Mouse (Mus musculus) hindbrain, embryonic 16.5 days (tissue): Measurements from ENCODE around the gene Map4k2. TPM values are rescaled to one million over a fixed set of nuclear protein-coding genes. Genes with fewer than 3 reads are reported as not detected.

Source experiments
- ATAC-seq: fragments of 200-750 bp; cut with Nextera tagmentation; 2 replicates; pipeline ENCODE4 v1.8.0; 2017; ENCODE audit warnings: moderate TSS enrichment, moderate library complexity
- H3K27ac ChIP-seq: fragments of 300-500 bp; sonication (generic); 2 replicates; pipeline ENCODE4 v1.5.1; 2014; ENCODE audit warnings: low read depth, mild to moderate bottlenecking, control low read depth, low read length, moderate library complexity
- H3K27me3 ChIP-seq: fragments of 300-500 bp; sonication (generic); replicated peaks from 2 replicates; pipeline ENCODE4 v1.6.1; 2014; ENCODE audit warnings: low read length; ENCODE audit not compliant: control insufficient read depth, insufficient read depth
- H3K36me3 ChIP-seq: fragments of 300-500 bp; sonication (generic); 2 replicates; pipeline ENCODE4 v1.6.1; 2014; ENCODE audit warnings: mild to moderate bottlenecking, low read length, moderate library complexity, mixed read lengths; ENCODE audit not compliant: control insufficient read depth, insufficient read depth
- H3K4me1 ChIP-seq: fragments of 300-500 bp; sonication (generic); 2 replicates; pipeline ENCODE4 v1.6.1; 2014; ENCODE audit warnings: low read depth, low read length; ENCODE audit not compliant: control insufficient read depth, insufficient read depth
- H3K4me2 ChIP-seq: fragments of 300-500 bp; sonication (generic); 2 replicates; pipeline ENCODE4 v1.6.1; 2014; ENCODE audit warnings: mild to moderate bottlenecking, low read length, control low read depth, moderate library complexity
- H3K4me3 ChIP-seq: fragments of 300-500 bp; sonication (generic); 2 replicates; pipeline ENCODE4 v1.5.1; 2014; ENCODE audit warnings: mild to moderate bottlenecking, low read length, control low read depth, moderate library complexity
- H3K9ac ChIP-seq: fragments of 300-500 bp; sonication (generic); 2 replicates; pipeline ENCODE4 v1.6.1; 2014; ENCODE audit warnings: low read depth, mild to moderate bottlenecking, control low read depth, low read length, moderate library complexity
- H3K9me3 ChIP-seq: fragments of 300-500 bp; sonication (generic); 2 replicates; pipeline ENCODE4 v1.6.1; 2014; ENCODE audit warnings: mild to moderate bottlenecking, low read length, moderate library complexity; ENCODE audit not compliant: control insufficient read depth
- WGBS: fragments of 180-500 bp; shearing (Covaris S2); extraction: QIAGEN DNeasy Blood & Tissue Kit; methylation state at CpG from one replicate; pipeline ENCODE4 v1.1.7; 2014; 5-methylcytosine and 5-hydroxymethylcytosine counted together
- polyA plus RNA-seq: library from polyadenylated mRNA; unstranded; fragments of >200 nt; fragmentation: Nextera tagmentation; extraction: Ambion mirVana; gene quantifications from 2 replicates; pipeline ENCODE4 v1.2.1, GENCODE M21; 2015

Gene Map4k2
- polyA plus RNA-seq, 1 experiment from 2014 or later: 19.6 TPM

GRCm38 (mm10) chr19:6347615-6348014 is 6.7 kb downstream of the Map4k2 start:
- Histone ChIP-seq H3K9me3 (no peaks in the 10 kb centered on the region), H3K27me3 (no peaks in the 10 kb centered on the region), H3K9ac (no peak overlapping the region), H3K4me1 (no peaks in the 10 kb centered on the region; the same call in 1 of the 2 replicates), H3K4me2 (no peak overlapping the region), H3K27ac (no peak overlapping the region), H3K36me3 (peaks cover 39% of the 10 kb centered on the region), H3K4me3 (no peak overlapping the region)
- 94% methylated on average over 4 of the region's 4 CpGs for WGBS
- ATAC-seq: no peak

- no peak overlapping the region for H3K9ac ChIP-seq
- no peak overlapping the region for H3K4me3 ChIP-seq
- ATAC-seq: no peak
- peaks cover 41% of the 10 kb centered on the region for H3K36me3 ChIP-seq
- WGBS: 57% methylated on average over 9 of the region's 9 CpGs
- H3K27ac ChIP-seq: no peak overlapping the region
- H3K4me1 ChIP-seq: no peaks in the 10 kb centered on the region; the same call in 1 of the 2 replicates
- no peak overlapping the region for H3K4me2 ChIP-seq
- no peaks in the 10 kb centered on the region for H3K27me3 ChIP-seq
- no peaks in the 10 kb centered on the region for H3K9me3 ChIP-seq
These were observed 7.8 kb downstream of the Map4k2 start for GRCm38 (mm10) chr19:6348717-6349116.

- Histone ChIP-seq H3K27me3 (no peaks in the 10 kb centered on the region), H3K9me3 (no peaks in the 10 kb centered on the region), H3K9ac (no peak overlapping the region), H3K4me1 (no peaks in the 10 kb centered on the region; the same call in 1 of the 2 replicates), H3K4me2 (no peak overlapping the region), H3K27ac (no peak overlapping the region), H3K36me3 (peaks cover 37% of the 10 kb centered on the region), H3K4me3 (no peak overlapping the region)
- ATAC-seq: no peak
- WGBS: 48% methylated on average over 14 of the region's 14 CpGs
These were observed 8.5 kb downstream of the Map4k2 start for GRCm38 (mm10) chr19:6349215-6349983.

GRCm38 (mm10) chr19:6351431-6352106 is 10.6 kb downstream of the Map4k2 start:
- H3K9me3 ChIP-seq: no peaks in the 10 kb centered on the region
- H3K27ac ChIP-seq: no peak overlapping the region
- no peak overlapping the region for H3K4me2 ChIP-seq
- no peaks in the 10 kb centered on the region for H3K27me3 ChIP-seq
- peaks cover 20% of the 10 kb centered on the region for H3K36me3 ChIP-seq
- WGBS: 59% methylated on average over 14 of the region's 14 CpGs
- no peak for ATAC-seq
- no peak overlapping the region for H3K9ac ChIP-seq
- no peak overlapping the region for H3K4me3 ChIP-seq
- H3K4me1 ChIP-seq: no peaks in the 10 kb centered on the region; the same call in 1 of the 2 replicates

GRCm38 (mm10) chr19:6352107-6352505 is 11.2 kb downstream of the Map4k2 start:
- H3K9me3 ChIP-seq: no peaks in the 10 kb centered on the region
- no peak overlapping the region for H3K9ac ChIP-seq
- peaks cover 15% of the 10 kb centered on the region for H3K36me3 ChIP-seq
- H3K4me1 ChIP-seq: no peaks in the 10 kb centered on the region; the same call in 1 of the 2 replicates
- no peak overlapping the region for H3K27ac ChIP-seq
- no peak overlapping the region for H3K4me2 ChIP-seq
- H3K27me3 ChIP-seq: no peaks in the 10 kb centered on the region
- ATAC-seq: no peak
- no peak overlapping the region for H3K4me3 ChIP-seq
- WGBS: 91% methylated on average over 2 of the region's 2 CpGs

GRCm38 (mm10) chr19:6354030-6354429 is 13.1 kb downstream of the Map4k2 start:
- no peaks in the 10 kb centered on the region for H3K9me3 ChIP-seq
- H3K4me2 ChIP-seq: no peak overlapping the region
- no peaks in the 10 kb centered on the region for H3K27me3 ChIP-seq
- H3K4me1 ChIP-seq: no peaks in the 10 kb centered on the region; the same call in 1 of the 2 replicates
- 82% methylated on average over 7 of the region's 7 CpGs for WGBS
- no peak for ATAC-seq
- no peak overlapping the region for H3K4me3 ChIP-seq
- peaks cover 8% of the 10 kb centered on the region; the same call in 1 of the 2 replicates for H3K36me3 ChIP-seq
- H3K9ac ChIP-seq: no peak overlapping the region
- H3K27ac ChIP-seq: no peak overlapping the region

- Histone ChIP-seq H3K36me3 (peaks cover 8% of the 10 kb centered on the region), H3K27ac (no peak overlapping the region), H3K9ac (no peak overlapping the region), H3K27me3 (no peaks in the 10 kb centered on the region), H3K9me3 (no peaks in the 10 kb centered on the region), H3K4me1 (peaks cover 20% of the 10 kb centered on the region), H3K4me2 (no peak overlapping the region), H3K4me3 (no peak overlapping the region)
- WGBS: 98% methylated on average over 3 of the region's 3 CpGs
- ATAC-seq: no peak
These were observed 20.4 kb downstream of the Map4k2 start for GRCm38 (mm10) chr19:6361291-6361690.

GRCm38 (mm10) chr19:6363091-6363410 is 22.1 kb downstream of the Map4k2 start:
- Histone ChIP-seq H3K27ac (peak overlapping the region; percentile 65), H3K36me3 (peaks cover 16% of the 10 kb centered on the region), H3K9me3 (no peaks in the 10 kb centered on the region), H3K9ac (peak overlapping the region; percentile 33), H3K4me1 (peaks cover 20% of the 10 kb centered on the region), H3K27me3 (no peaks in the 10 kb centered on the region), H3K4me3 (peak overlapping the region; percentile 98), H3K4me2 (peak overlapping the region; percentile 61)
- WGBS: 2% methylated on average over 11 of the region's 11 CpGs
- no peak; the same call in 1 of the 2 replicates for ATAC-seq

GRCm38 (mm10) chr19:6363411-6364240 is 22.7 kb downstream of the Map4k2 start, which contains the start of gene Sf1:
Gene Sf1, plus strand, starts transcription at chr19:6363690.
- peak within 1 kb of the TSS; percentile 97 for H3K4me2 ChIP-seq
- H3K9me3 ChIP-seq: no peaks in the 10 kb centered on the region
- peak within 1 kb of the TSS; percentile 98 for H3K4me3 ChIP-seq
- peak; percentile 99 for ATAC-seq
- H3K27ac ChIP-seq: peak within 1 kb of the TSS; percentile 99
- peaks cover 20% of the 10 kb centered on the region for H3K4me1 ChIP-seq
- WGBS: under 1% methylated on average over 78 of the region's 85 CpGs
- H3K27me3 ChIP-seq: no peaks in the 10 kb centered on the region
- H3K36me3 ChIP-seq: peaks cover 22% of the 10 kb centered on the region
- peak within 1 kb of the TSS; percentile 99 for H3K9ac ChIP-seq
